Mouse (Mus musculus): ENCODE results near the gene Gm11565.
"Not testable (repeated sequence)": the region's sequence is repeated elsewhere in the genome, so short reads cannot be mapped to it uniquely, and the experiment has no call there.

Gene Gm11565

DNA sequence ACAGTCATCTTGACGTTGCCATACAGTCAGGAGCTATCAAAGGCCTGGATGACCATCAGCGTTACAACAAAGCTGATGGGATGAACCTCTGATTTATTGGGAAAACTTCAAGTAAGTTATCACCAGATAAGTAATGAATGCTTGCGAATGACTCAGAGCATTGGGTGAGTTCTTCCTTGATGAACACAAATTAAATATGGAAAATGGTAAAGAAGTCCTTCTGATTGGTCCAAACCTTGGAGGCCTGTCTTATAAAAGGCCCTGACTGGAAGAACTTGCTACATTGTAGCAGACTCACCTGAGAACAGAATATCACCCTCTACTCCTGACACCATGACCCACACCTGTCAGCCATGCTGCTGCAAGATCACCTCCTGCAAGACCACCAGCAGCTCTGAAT, at the start of gene Gm11565:
TSS of gene Gm11565 (plus strand) at position 301 of the 400 bp plus-strand sequence.
- DNase-seq (ENCODE audit: inconsistent ontology term), result no peak

DNA sequence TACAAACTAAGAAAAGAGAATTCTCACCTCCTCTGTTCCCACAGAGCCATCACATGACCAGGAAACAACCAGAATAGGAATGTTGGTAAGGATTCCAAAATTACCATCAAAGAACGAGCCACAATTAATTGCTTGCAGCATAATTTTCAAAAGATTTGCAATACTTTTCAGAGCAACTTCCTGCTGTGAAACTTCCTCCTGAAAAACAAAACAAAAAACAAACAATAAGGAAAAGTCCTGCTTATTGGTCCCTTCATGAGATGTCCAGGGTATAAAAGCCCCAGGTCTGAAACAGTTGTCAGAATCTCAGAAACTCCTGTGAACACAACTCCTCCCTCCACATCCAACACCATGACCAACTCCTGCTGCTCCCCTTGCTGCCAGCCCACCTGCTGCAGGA, 41.5 kb upstream of the Gm11565 start, which contains the start of gene Krtap9-1:
TSS of gene Krtap9-1 (plus strand) at position 301 of the 400 bp plus-strand sequence.
- DNase-seq (ENCODE audit: inconsistent ontology term), result not testable (repeated sequence)

DNA sequence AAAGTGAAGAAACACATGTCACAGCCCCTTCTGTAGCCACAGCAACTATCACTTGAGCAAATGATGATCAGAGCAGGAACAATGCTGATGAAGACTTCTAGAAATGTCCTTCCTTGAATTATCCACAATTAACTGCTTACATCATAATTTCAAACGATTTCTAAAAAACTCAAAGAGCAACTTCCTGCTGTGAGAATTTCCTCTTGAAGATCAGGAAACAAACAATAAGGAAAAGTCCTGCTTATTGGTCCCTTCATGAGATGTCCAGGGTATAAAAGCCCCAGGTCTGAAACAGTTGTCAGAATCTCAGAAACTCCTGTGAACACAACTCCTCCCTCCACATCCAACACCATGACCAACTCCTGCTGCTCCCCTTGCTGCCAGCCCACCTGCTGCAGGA, 35.7 kb upstream of the Gm11565 start, which contains the start of gene Gm11567:
TSS of gene Gm11567 (plus strand) at position 301 of the 400 bp plus-strand sequence.
- not testable (repeated sequence) for DNase-seq (ENCODE audit: inconsistent ontology term)

DNA sequence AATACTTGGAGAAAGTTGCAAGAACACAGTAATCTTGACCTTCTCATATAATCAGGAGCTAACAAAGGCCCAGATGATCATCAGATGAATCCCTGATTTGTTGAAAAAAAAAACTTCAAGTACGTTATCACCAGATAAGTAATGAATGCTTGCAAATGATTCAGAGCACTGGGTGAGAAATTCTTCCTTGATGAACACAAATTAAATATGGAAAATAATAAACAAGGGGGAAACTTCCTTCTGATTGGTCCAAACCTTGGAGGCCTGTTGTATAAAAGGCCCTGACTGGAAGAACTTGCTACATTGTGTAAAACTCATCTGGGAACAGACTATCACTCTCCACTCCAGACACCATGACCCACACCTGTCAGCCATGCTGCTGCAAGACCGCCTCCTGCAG, 6.9 kb upstream of the Gm11565 start, which contains the start of gene Krtap31-1:
TSS of gene Krtap31-1 (plus strand) at position 301 of the 400 bp plus-strand sequence.
- DNase-seq (ENCODE audit: inconsistent ontology term), result no peak

DNA sequence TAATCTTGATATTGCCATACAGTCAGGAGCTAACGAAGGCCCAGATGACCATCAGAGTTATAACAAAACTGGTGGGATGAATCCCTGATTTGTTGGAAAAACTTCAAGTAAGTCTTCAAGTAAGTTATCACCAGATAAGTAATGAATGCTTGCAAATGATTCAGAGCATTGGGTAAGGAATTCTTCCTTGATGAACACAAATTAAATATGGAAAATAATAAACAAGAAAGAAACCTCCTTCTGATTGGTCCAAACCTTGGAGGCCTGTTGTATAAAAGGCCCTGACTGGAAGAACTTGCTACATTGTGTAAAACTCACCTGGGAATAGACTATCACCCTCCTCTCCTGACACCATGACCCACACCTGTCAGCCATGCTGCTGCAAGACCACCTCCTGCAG, 21.4 kb downstream of the Gm11565 start, which contains the start of gene Krtap31-2:
TSS of gene Krtap31-2 (plus strand) at position 301 of the 400 bp plus-strand sequence.
- no peak for DNase-seq (ENCODE audit: inconsistent ontology term)

DNA sequence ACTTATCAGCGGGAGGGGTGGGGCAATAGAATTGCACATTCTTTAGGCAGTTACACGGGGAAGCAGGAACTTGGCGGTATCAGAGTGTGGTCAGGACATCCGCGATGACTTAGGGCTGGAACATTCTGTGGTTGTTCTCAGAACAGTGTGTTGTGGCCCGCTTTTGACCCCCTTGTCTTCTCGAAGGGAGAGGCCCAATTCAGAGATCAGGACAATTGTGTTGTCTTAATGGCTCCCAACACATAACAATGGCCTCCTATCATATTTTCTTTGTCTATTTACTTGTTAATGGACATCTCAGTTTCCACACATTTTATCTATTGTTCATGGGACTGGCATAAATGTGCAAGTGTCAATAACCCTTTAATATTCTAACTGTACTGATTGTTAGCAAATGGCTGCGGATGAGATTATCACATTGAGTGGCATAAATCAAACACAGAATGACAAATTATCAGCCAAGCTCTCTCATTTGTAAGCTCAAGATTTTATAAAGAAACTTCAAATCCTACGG, 23.3 kb downstream of the Gm11565 start:
- no peak for DNase-seq (ENCODE audit: inconsistent ontology term)

DNA sequence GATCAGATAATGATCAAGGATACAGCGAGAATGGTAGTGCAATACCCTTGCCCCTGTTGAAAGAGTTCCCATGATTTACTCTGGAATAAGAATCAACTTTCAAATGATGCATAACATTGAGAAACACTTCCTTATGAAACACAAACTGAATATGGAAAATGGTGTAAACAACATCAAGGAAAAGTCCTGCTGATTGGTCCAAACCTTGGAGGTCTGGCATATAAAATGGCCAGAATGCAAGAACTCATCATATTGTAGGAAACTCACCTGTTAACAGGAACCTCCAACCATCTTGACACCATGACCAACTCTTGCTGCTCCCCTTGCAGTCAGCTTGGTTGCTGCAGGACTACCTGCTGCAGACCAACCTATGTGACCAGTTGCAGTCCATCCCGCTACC, 33.6 kb downstream of the Gm11565 start, which contains the start of gene Krtap9-5:
TSS of gene Krtap9-5 (plus strand) at position 301 of the 400 bp plus-strand sequence.
- DNase-seq (ENCODE audit: inconsistent ontology term), result no peak

DNA sequence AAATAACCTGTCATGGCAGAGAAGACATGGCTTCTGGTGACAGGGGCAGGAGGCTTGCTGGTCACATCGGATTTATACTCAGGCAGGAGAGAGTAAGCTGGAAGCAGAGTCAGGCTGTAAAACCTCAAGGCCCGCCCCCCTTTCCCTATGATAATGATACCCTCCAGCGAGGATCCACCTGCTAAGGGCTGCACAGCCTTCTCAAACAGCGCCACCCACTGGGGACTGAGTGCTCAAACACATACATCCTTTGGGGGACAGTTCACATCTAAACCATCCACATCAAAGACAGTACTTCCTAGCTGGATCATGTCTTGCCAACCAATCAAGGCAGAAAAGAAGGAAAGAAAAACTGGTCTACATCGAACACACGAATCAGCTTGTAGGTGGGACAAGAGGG, 49.7 kb downstream of the Gm11565 start:
- no peak for DNase-seq (ENCODE audit: inconsistent ontology term)
